Mouse (Mus musculus) activated CD4-positive, CD25-positive, alpha-beta regulatory T cell (primary cell): ENCODE data around the gene Gm20547. TPM values are rescaled to one million over a fixed set of nuclear protein-coding genes. Genes with fewer than 3 reads are reported as not detected.

Experiments used
- polyA plus RNA-seq, 2 experiments: library from polyadenylated mRNA; unstranded; fragments of 100-300 nt; shearing (Covaris generic); gene quantifications; one replicate each; pipeline ENCODE4 v1.2.1; 2017

Gm20547 gene
- not detected for polyA plus RNA-seq

GRCm38 (mm10) chr17:34881683-34882310 is at the start of gene Gm20547:
Gene Gm20547 (minus strand): TSS chr17:34882042.

GRCm38 (mm10) chr17:34931061-34931734 is 49.4 kb upstream of the Gm20547 start, which contains the start of gene Neu1:
Gene Neu1 (plus strand): TSS chr17:34931253.

GRCm38 (mm10) chr17:34913930-34914665 is 32.3 kb upstream of the Gm20547 start, which contains the start of gene Slc44a4:
Gene Slc44a4 (plus strand): TSS chr17:34914466.

GRCm38 (mm10) chr17:34898160-34898586 is 16.3 kb upstream of the Gm20547 start, which contains the start of the genes C2 and Ehmt2:
Gene C2 (minus strand): TSS chr17:34898265.
Gene Ehmt2 (plus strand): TSS chr17:34898469.

GRCm38 (mm10) chr17:34879336-34879879 is 2.4 kb downstream of the Gm20547 start, which contains the start of gene Zbtb12:
Gene Zbtb12 (plus strand): TSS chr17:34879483.

GRCm38 (mm10) chr17:34862416-34863081 is 19.3 kb downstream of the Gm20547 start, which contains the start of gene Cfb:
Gene Cfb (minus strand): TSS chr17:34862518.

GRCm38 (mm10) chr17:34849722-34850516 is 31.9 kb downstream of the Gm20547 start, which contains the start of the genes Skiv2l and Nelfe:
Gene Skiv2l (minus strand): TSS chr17:34850210.
Gene Nelfe (plus strand): TSS chr17:34850391.

GRCm38 (mm10) chr17:34836856-34837221 is 45.0 kb downstream of the Gm20547 start, which contains the start of the genes Stk19 and Dxo:
Gene Stk19 (minus strand): TSS chr17:34836945.
Gene Dxo (plus strand): TSS chr17:34837019.

Other genes with a start within 250 kb of the Gm20547 start
- 1 to 10 TPM; 3.3 to 6.0 TPM for gene Fkbpl, start 237.3 kb downstream of the Gm20547 start, polyA plus RNA-seq
- gene Atf6b, start 234.9 kb downstream of the Gm20547 start, polyA plus RNA-seq = 10 to 100 TPM; 46.6 to 60.7 TPM
- gene Tnxb, start 211.5 kb downstream of the Gm20547 start, polyA plus RNA-seq = under 1 TPM in 1 of 2 experiments, not detected in 1; 0.07 TPM
- 1 to 10 TPM in 1 of 2 experiments, not detected in 1; 3.0 TPM for gene C4b, start 138.2 kb downstream of the Gm20547 start, polyA plus RNA-seq
- not detected for gene Cyp21a1, start 77.5 kb downstream of the Gm20547 start, polyA plus RNA-seq
- gene Stk19, start 45.1 kb downstream of the Gm20547 start, polyA plus RNA-seq = 10 to 100 TPM; 37.4 to 47.4 TPM
- 10 to 100 TPM; 47.0 to 49.6 TPM for gene Dxo, start 45.0 kb downstream of the Gm20547 start, polyA plus RNA-seq
- gene Skiv2l, start 31.8 kb downstream of the Gm20547 start, polyA plus RNA-seq = 100 to 1,000 TPM in 1 of 2 experiments, 10 to 100 TPM in 1; 81.8 to 107 TPM
- gene Nelfe, start 31.7 kb downstream of the Gm20547 start, polyA plus RNA-seq = 10 to 100 TPM; 37.9 to 46.0 TPM
- 1 to 10 TPM; 1.8 to 8.9 TPM for gene Cfb, start 19.5 kb downstream of the Gm20547 start, polyA plus RNA-seq
- under 1 TPM; 0.16 to 0.74 TPM for gene Zbtb12, start 2.6 kb downstream of the Gm20547 start, polyA plus RNA-seq
- 1 to 10 TPM; 1.6 to 4.0 TPM for gene C2, start 16.2 kb upstream of the Gm20547 start, polyA plus RNA-seq
- gene Ehmt2, start 16.4 kb upstream of the Gm20547 start, polyA plus RNA-seq = 10 to 100 TPM; 60.3 to 72.7 TPM
- not detected for gene Slc44a4, start 32.4 kb upstream of the Gm20547 start, polyA plus RNA-seq
- 10 to 100 TPM; 55.1 to 60.0 TPM for gene Neu1, start 49.2 kb upstream of the Gm20547 start, polyA plus RNA-seq
- 10 to 100 TPM in 1 of 2 experiments, under 1 TPM in 1; 0.70 to 78.1 TPM for gene Hspa1b, start 77.2 kb upstream of the Gm20547 start, polyA plus RNA-seq
- gene Gm20481, start 87.9 kb upstream of the Gm20547 start, polyA plus RNA-seq = 1 to 10 TPM in 1 of 2 experiments, not detected in 1; 2.5 TPM
- gene Hspa1a, start 90.1 kb upstream of the Gm20547 start, polyA plus RNA-seq = 10 to 100 TPM in 1 of 2 experiments, not detected in 1; 18.3 TPM
- under 1 TPM; 0.27 to 0.50 TPM for gene Hspa1l, start 90.7 kb upstream of the Gm20547 start, polyA plus RNA-seq
- 10 to 100 TPM; 79.0 to 93.1 TPM for gene Lsm2, start 99.8 kb upstream of the Gm20547 start, polyA plus RNA-seq
- 100 to 1,000 TPM; 126 to 153 TPM for gene Vars, start 118.9 kb upstream of the Gm20547 start, polyA plus RNA-seq
- gene Vwa7, start 134.5 kb upstream of the Gm20547 start, polyA plus RNA-seq = under 1 TPM in 1 of 2 experiments, not detected in 1; 0.52 TPM
- gene Sapcd1, start 146.0 kb upstream of the Gm20547 start, polyA plus RNA-seq = under 1 TPM; 0.36 to 0.48 TPM
- 1 to 10 TPM in 1 of 2 experiments, under 1 TPM in 1; 0.87 to 2.6 TPM for gene Msh5, start 164.7 kb upstream of the Gm20547 start, polyA plus RNA-seq
- 100 to 1,000 TPM; 647 to 661 TPM for gene Clic1, start 167.9 kb upstream of the Gm20547 start, polyA plus RNA-seq
- 1 to 10 TPM in 1 of 2 experiments, under 1 TPM in 1; 0.83 to 2.7 TPM for gene Ddah2, start 177.0 kb upstream of the Gm20547 start, polyA plus RNA-seq
- gene Ly6g6c, start 183.3 kb upstream of the Gm20547 start, polyA plus RNA-seq = not detected
- not detected for gene Mpig6b, start 184.1 kb upstream of the Gm20547 start, polyA plus RNA-seq
- gene Ly6g6e, start 194.9 kb upstream of the Gm20547 start, polyA plus RNA-seq = under 1 TPM in 1 of 2 experiments, not detected in 1; 0.15 TPM
- gene Ly6g6d, start 196.0 kb upstream of the Gm20547 start, polyA plus RNA-seq = not detected
- under 1 TPM in 1 of 2 experiments, not detected in 1; 0.26 TPM for gene Ly6g6f, start 203.6 kb upstream of the Gm20547 start, polyA plus RNA-seq
- gene Abhd16a, start 207.2 kb upstream of the Gm20547 start, polyA plus RNA-seq = 10 to 100 TPM; 59.7 to 60.5 TPM
- under 1 TPM in 1 of 2 experiments, not detected in 1; 0.36 TPM for gene Ly6g5c, start 226.2 kb upstream of the Gm20547 start, polyA plus RNA-seq
- gene Ly6g5b, start 233.4 kb upstream of the Gm20547 start, polyA plus RNA-seq = 1 to 10 TPM; 3.4 to 9.5 TPM
- gene Gpank1, start 239.4 kb upstream of the Gm20547 start, polyA plus RNA-seq = 10 to 100 TPM; 53.8 to 59.4 TPM
- gene Csnk2b, start 240.0 kb upstream of the Gm20547 start, polyA plus RNA-seq = 100 to 1,000 TPM; 351 to 388 TPM
- 1 to 10 TPM in 1 of 2 experiments, under 1 TPM in 1; 0.88 to 2.4 TPM for gene D17H6S53E, start 244.3 kb upstream of the Gm20547 start, polyA plus RNA-seq